Mouse (Mus musculus): ENCODE measurements around the gene Csrp1. TPM values are rescaled to one million over a fixed set of nuclear protein-coding genes. Genes with fewer than 3 reads are reported as not detected.

The Csrp1 gene
- polyA plus RNA-seq, 1 experiment from 2014 or later, result 285 TPM

GRCm38 (mm10) chr1:135767324-135767890 lies 47.5 kb downstream of the Csrp1 start:
- WGBS, result 65% methylated on average over 4 of the region's 4 CpGs
- no peaks in the 10 kb centered on the region for H3K36me3 ChIP-seq (ENCODE audit: control insufficient read depth, insufficient read depth)
- no peaks in the 10 kb centered on the region for H3K9me3 ChIP-seq (ENCODE audit: control insufficient read depth)
- H3K4me1 ChIP-seq (replicated peaks; ENCODE audit: control insufficient read depth, insufficient read depth, low read length), result peaks cover 6% of the 10 kb centered on the region; the same call in 1 of the 2 replicates
- peak overlapping the region; percentile 55 for H3K4me3 ChIP-seq (ENCODE audit: low read depth, low read length)
- no peak for TF ChIP-seq CTCF (IDR thresholded peaks at IDR 0.05; ENCODE audit: low read depth)
- H3K9ac ChIP-seq (ENCODE audit: low read depth, low read length), result no peak overlapping the region
- no peak overlapping the region for H3K27ac ChIP-seq (ENCODE audit: low read depth, low read length)
- peak overlapping the region; percentile 91 for H3K4me2 ChIP-seq (replicated peaks; ENCODE audit: low read depth)
- ATAC-seq, result no peak
- H3K27me3 ChIP-seq (replicated peaks; ENCODE audit: control insufficient read depth, insufficient read depth, low read length), result peaks cover 6% of the 10 kb centered on the region; the same call in 1 of the 2 replicates

- H3K9ac ChIP-seq (ENCODE audit: low read depth, low read length), result no peak overlapping the region
- H3K4me2 ChIP-seq (replicated peaks; ENCODE audit: low read depth), result no peak overlapping the region
- no peak overlapping the region for H3K4me3 ChIP-seq (ENCODE audit: low read depth, low read length)
- H3K9me3 ChIP-seq (ENCODE audit: control insufficient read depth), result no peaks in the 10 kb centered on the region
- TF ChIP-seq CTCF (IDR thresholded peaks at IDR 0.05; ENCODE audit: low read depth), result no peak
- H3K36me3 ChIP-seq (ENCODE audit: control insufficient read depth, insufficient read depth), result no peaks in the 10 kb centered on the region
- peaks cover 6% of the 10 kb centered on the region; the same call in 1 of the 2 replicates for H3K4me1 ChIP-seq (replicated peaks; ENCODE audit: control insufficient read depth, insufficient read depth, low read length)
- H3K27ac ChIP-seq (ENCODE audit: low read depth, low read length), result no peak overlapping the region
- no peak for ATAC-seq
- peaks cover 6% of the 10 kb centered on the region; the same call in 1 of the 2 replicates for H3K27me3 ChIP-seq (replicated peaks; ENCODE audit: control insufficient read depth, insufficient read depth, low read length)
- WGBS, result 85% methylated on average over 2 of the region's 2 CpGs
Measured at GRCm38 (mm10) chr1:135768400-135768799, 48.5 kb downstream of the Csrp1 start.

GRCm38 (mm10) chr1:135770237-135770636 lies 50.4 kb downstream of the Csrp1 start:
- H3K9ac ChIP-seq (ENCODE audit: low read depth, low read length), result no peak overlapping the region
- no peak for ATAC-seq
- H3K36me3 ChIP-seq (ENCODE audit: control insufficient read depth, insufficient read depth), result no peaks in the 10 kb centered on the region
- 72% methylated on average over 7 of the region's 7 CpGs for WGBS
- no peak for TF ChIP-seq CTCF (IDR thresholded peaks at IDR 0.05; ENCODE audit: low read depth)
- no peak overlapping the region for H3K4me2 ChIP-seq (replicated peaks; ENCODE audit: low read depth)
- H3K27me3 ChIP-seq (replicated peaks; ENCODE audit: control insufficient read depth, insufficient read depth, low read length), result peaks cover 6% of the 10 kb centered on the region; the same call in 1 of the 2 replicates
- no peak overlapping the region for H3K27ac ChIP-seq (ENCODE audit: low read depth, low read length)
- no peak overlapping the region for H3K4me3 ChIP-seq (ENCODE audit: low read depth, low read length)
- peaks cover 6% of the 10 kb centered on the region; the same call in 1 of the 2 replicates for H3K4me1 ChIP-seq (replicated peaks; ENCODE audit: control insufficient read depth, insufficient read depth, low read length)
- no peaks in the 10 kb centered on the region for H3K9me3 ChIP-seq (ENCODE audit: control insufficient read depth)

DNA sequence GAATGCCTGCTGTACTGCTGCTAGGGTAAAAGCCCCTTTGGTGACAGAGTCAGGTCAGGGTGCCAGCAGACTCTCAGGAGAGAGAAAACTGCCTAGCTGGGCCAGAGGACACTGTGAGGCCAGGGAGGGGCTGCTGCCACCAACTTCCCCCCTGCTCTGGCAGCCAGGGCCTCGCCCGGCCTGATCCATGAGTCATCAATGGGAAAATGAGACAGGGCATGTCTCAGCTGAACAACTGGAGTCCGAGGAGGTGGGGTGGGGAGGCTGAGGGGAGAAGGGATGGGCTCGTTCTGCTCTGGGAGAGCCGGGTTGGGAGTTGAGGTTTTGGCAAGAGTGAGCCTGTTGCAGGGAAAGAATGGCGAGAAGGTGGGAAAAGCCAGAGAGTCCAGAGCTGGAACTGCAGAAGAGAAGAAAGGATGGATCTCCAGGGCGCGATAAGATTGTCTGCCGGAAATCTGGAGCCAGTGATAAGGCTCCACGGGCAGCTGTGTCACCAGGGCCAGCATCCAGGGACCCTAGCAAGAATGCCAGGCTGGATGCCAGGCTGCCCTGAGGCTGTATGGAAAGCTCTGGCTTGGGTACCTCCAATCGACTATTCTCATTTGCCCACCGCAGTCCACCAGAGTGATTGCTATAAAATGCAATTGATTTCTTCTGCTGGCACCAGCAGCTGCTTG lies 51.2 kb downstream of the Csrp1 start:
- Histone ChIP-seq H3K9me3 (ENCODE audit: control insufficient read depth) (no peaks in the 10 kb centered on the region), H3K27me3 (replicated peaks; ENCODE audit: control insufficient read depth, insufficient read depth, low read length) (peaks cover 2% of the 10 kb centered on the region; the same call in 1 of the 2 replicates), H3K27ac (ENCODE audit: low read depth, low read length) (no peak overlapping the region), H3K36me3 (ENCODE audit: control insufficient read depth, insufficient read depth) (no peaks in the 10 kb centered on the region), H3K9ac (ENCODE audit: low read depth, low read length) (no peak overlapping the region), H3K4me2 (replicated peaks; ENCODE audit: low read depth) (no peak overlapping the region), H3K4me3 (ENCODE audit: low read depth, low read length) (no peak overlapping the region), H3K4me1 (replicated peaks; ENCODE audit: control insufficient read depth, insufficient read depth, low read length) (peaks cover 6% of the 10 kb centered on the region; the same call in 1 of the 2 replicates)
- WGBS, result 34% methylated on average over 12 of the region's 12 CpGs
- 0 out of 2 replicates have a peak, but pooled peaks have one; percentile 20 for ATAC-seq
- no peak for TF ChIP-seq CTCF (IDR thresholded peaks at IDR 0.05; ENCODE audit: low read depth)

- 65% methylated on average over 8 of the region's 8 CpGs for WGBS
Measured at GRCm38 (mm10) chr1:135771573-135771970, 51.7 kb downstream of the Csrp1 start.

DNA sequence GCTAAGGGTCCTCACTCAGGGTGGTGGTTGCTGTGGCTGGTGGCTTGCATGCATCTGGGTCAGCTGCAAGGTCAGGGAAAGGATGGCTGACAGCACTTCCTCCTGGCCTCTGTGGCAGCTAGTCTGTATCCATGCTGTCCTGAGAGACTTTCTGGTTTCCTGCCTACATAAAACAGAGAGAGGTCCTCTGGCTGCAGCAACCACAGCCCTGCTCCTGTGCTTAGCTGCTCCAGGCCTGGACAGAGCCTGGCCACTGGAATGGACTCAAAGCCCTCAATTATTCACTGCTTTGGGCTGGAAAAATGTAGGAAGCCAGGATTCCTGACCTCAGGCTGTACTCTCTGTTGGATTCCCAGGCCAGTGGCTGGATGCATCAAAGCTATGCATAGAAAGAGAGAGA lies 56.7 kb downstream of the Csrp1 start:
- H3K4me3 ChIP-seq (ENCODE audit: low read depth, low read length), result no peak overlapping the region
- no peak overlapping the region for H3K4me2 ChIP-seq (replicated peaks; ENCODE audit: low read depth)
- no peak overlapping the region for H3K9ac ChIP-seq (ENCODE audit: low read depth, low read length)
- H3K27me3 ChIP-seq (replicated peaks; ENCODE audit: control insufficient read depth, insufficient read depth, low read length), result 0 out of 2 replicates have a peak, but pooled peaks cover 5% of the 10 kb centered on the region
- ATAC-seq, result no peak
- TF ChIP-seq CTCF (IDR thresholded peaks at IDR 0.05; ENCODE audit: low read depth), result no peak
- H3K36me3 ChIP-seq (ENCODE audit: control insufficient read depth, insufficient read depth), result no peaks in the 10 kb centered on the region
- H3K4me1 ChIP-seq (replicated peaks; ENCODE audit: control insufficient read depth, insufficient read depth, low read length), result no peaks in the 10 kb centered on the region
- H3K9me3 ChIP-seq (ENCODE audit: control insufficient read depth), result no peaks in the 10 kb centered on the region
- H3K27ac ChIP-seq (ENCODE audit: low read depth, low read length), result 0 out of 2 replicates have a peak overlapping the region, but pooled peaks have one; percentile 4

More at GRCm38 (mm10) chr1:135771573-135771970, 51.7 kb downstream of the Csrp1 start:
- Histone ChIP-seq H3K27me3 (replicated peaks; ENCODE audit: control insufficient read depth, insufficient read depth, low read length) (no peaks in the 10 kb centered on the region), H3K4me2 (replicated peaks; ENCODE audit: low read depth) (no peak overlapping the region), H3K9ac (ENCODE audit: low read depth, low read length) (no peak overlapping the region), H3K9me3 (ENCODE audit: control insufficient read depth) (no peaks in the 10 kb centered on the region), H3K36me3 (ENCODE audit: control insufficient read depth, insufficient read depth) (no peaks in the 10 kb centered on the region), H3K4me3 (ENCODE audit: low read depth, low read length) (no peak overlapping the region), H3K27ac (ENCODE audit: low read depth, low read length) (no peak overlapping the region), H3K4me1 (replicated peaks; ENCODE audit: control insufficient read depth, insufficient read depth, low read length) (peaks cover 4% of the 10 kb centered on the region; the same call in 1 of the 2 replicates)
- no peak for TF ChIP-seq CTCF (IDR thresholded peaks at IDR 0.05; ENCODE audit: low read depth)
- ATAC-seq, result no peak

All from intestine, postnatal 0 days (tissue).